Mouse (Mus musculus) thymus, adult 2 months (tissue): Measurements from ENCODE around the gene Morc3. TPM values are rescaled to one million over a fixed set of nuclear protein-coding genes. Genes with fewer than 3 reads are reported as not detected.

Experiments used
- DNase-seq: peaks from one replicate; pipeline ENCODE4 v3.0.0; 2021
- H3K27ac ChIP-seq: fragments of 200-500 bp; 2 replicates; pipeline ENCODE4 v1.5.1; 2012; ENCODE audit warnings: low read length, control low read depth; ENCODE audit not compliant: control insufficient read depth, insufficient read depth
- H3K27me3 ChIP-seq: fragments of 200-500 bp; 2 replicates; pipeline ENCODE4 v1.6.1; 2012; ENCODE audit warnings: mild to moderate bottlenecking, low read length, moderate library complexity, mixed read lengths; ENCODE audit not compliant: control insufficient read depth, insufficient read depth
- H3K36me3 ChIP-seq: fragments of 200-500 bp; 2 replicates; pipeline ENCODE4 v1.6.1; 2012; ENCODE audit warnings: mild to moderate bottlenecking, low read length, moderate library complexity; ENCODE audit not compliant: control insufficient read depth, insufficient read depth
- H3K4me1 ChIP-seq: fragments of 200-500 bp; replicated peaks from 2 replicates; pipeline ENCODE4 v1.6.1; 2012; ENCODE audit warnings: low read length; ENCODE audit not compliant: control insufficient read depth, insufficient read depth
- H3K4me3 ChIP-seq: fragments of 200-500 bp; 2 replicates; pipeline ENCODE4 v1.5.1; 2012; ENCODE audit warnings: mild to moderate bottlenecking, low read length, control low read depth, moderate library complexity; ENCODE audit not compliant: control insufficient read depth, insufficient read depth
- CTCF ChIP-seq: fragments of 200-500 bp; IDR thresholded peaks from 2 replicates; pipeline ENCODE4 v1.5.1; 2012; ENCODE audit warnings: mild to moderate bottlenecking, control low read depth, low read length, moderate library complexity, borderline replicate concordance; ENCODE audit not compliant: control insufficient read depth, poor library complexity, insufficient read depth; ENCODE audit errors: extremely low read depth
- POLR2A ChIP-seq: fragments of 200-500 bp; IDR thresholded peaks from 2 replicates; pipeline ENCODE4 v1.6.1; 2012; ENCODE audit warnings: mild to moderate bottlenecking, low read length, control low read depth, moderate library complexity; ENCODE audit not compliant: control insufficient read depth, poor library complexity, insufficient read depth; ENCODE audit errors: extremely low read depth
- WGBS: fragments of 180-500 bp; shearing (Covaris S2); methylation state at CpG from one replicate; pipeline ENCODE4 v1.1.7; 2018; 5-methylcytosine and 5-hydroxymethylcytosine counted together
- polyA plus RNA-seq: library from polyadenylated mRNA; depleted of rRNA; stranded (reverse); fragments of >200 nt; gene quantifications from 2 replicates; pipeline ENCODE4 v1.2.3, GENCODE M21; 2012

Gene Morc3
- polyA plus RNA-seq, 1 experiment, result 17.4 TPM

DNA sequence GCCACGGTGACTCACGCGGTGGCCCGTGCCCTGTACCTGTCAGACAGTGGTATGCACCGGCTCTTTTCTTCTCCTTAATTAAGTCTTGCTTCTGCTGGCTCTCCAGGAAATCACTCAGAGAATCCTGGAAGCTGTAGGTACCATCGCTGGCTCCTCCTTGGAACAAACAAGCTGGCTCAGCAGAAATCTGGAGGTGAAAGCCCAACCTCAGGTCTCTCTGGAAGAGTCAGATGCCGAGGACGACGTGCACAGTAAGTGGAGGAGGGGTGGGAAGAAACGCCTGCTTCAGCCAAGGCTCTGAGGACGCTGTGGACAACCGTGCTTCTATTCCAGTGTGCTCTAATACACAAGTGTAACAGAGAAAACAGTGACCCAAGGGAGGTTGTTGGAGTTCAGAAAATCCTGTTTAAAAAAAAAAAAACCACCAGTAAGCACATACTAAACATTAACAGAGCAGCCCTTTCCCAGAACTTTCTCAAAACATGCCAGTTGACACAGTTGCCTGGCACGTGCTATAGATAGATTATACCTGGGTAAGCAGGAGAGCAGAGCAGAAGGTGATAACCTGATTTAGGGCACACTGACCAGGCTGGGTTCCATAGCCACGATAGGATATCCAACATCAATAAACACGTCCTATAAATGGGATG, 38.8 kb upstream of the Morc3 start:
- Histone ChIP-seq H3K4me3 (no peak overlapping the region), H3K27me3 (no peaks in the 10 kb centered on the region), H3K4me1 (peaks cover 15% of the 10 kb centered on the region), H3K27ac (no peak overlapping the region), H3K36me3 (no peaks in the 10 kb centered on the region)
- DNase-seq, result no peak
- no peak for TF ChIP-seq POLR2A
- TF ChIP-seq CTCF, result no peak
- WGBS, result 94% methylated on average over 15 of the region's 15 CpGs

GRCm38 (mm10) chr16:93794845-93795244, 37.1 kb upstream of the Morc3 start:
- H3K27me3 ChIP-seq, result no peaks in the 10 kb centered on the region
- whole genome bisulfite sequencing, result 94% methylated on average over 5 of the region's 5 CpGs
- H3K27ac ChIP-seq, result no peak overlapping the region
- no peaks in the 10 kb centered on the region for H3K36me3 ChIP-seq
- TF ChIP-seq POLR2A (no peak), CTCF (no peak)
- H3K4me3 ChIP-seq, result no peak overlapping the region
- no peak for DNase-seq
- H3K4me1 ChIP-seq, result peaks cover 9% of the 10 kb centered on the region

DNA sequence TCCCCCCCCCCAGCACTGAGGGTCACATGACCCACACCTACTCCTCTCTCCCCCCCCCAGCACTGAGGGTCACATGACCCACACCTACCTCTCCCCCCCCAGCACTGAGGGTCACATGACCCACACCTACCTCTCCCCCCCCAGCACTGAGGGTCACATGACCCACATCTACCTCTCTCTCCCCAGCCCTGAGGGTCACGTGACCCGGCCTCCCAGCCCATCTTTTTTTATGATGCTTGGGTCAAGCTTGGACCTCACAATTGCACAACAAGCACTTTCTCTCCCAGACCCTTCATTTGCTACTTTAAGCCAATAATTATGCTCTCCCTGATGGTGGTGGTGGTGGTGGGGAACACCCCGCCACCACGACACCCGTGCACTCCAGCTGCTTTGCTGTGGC, 36.5 kb upstream of the Morc3 start:
- no peak for DNase-seq
- Histone ChIP-seq H3K4me1 (peaks cover 9% of the 10 kb centered on the region), H3K4me3 (no peak overlapping the region), H3K36me3 (no peaks in the 10 kb centered on the region), H3K27me3 (no peaks in the 10 kb centered on the region), H3K27ac (no peak overlapping the region)
- WGBS, result 60% methylated on average over 5 of the region's 5 CpGs
- TF ChIP-seq POLR2A (no peak), CTCF (no peak)

- Histone ChIP-seq H3K36me3 (no peaks in the 10 kb centered on the region; the same call in 1 of the 2 replicates), H3K27ac (no peak overlapping the region), H3K27me3 (no peaks in the 10 kb centered on the region), H3K4me3 (no peak overlapping the region), H3K4me1 (peaks cover 9% of the 10 kb centered on the region)
- DNase-seq, result no peak
- no peak for TF ChIP-seq POLR2A
- TF ChIP-seq CTCF, result no peak
- WGBS, result 91% methylated on average over 12 of the region's 12 CpGs
These were observed 34.7 kb upstream of the Morc3 start for GRCm38 (mm10) chr16:93797021-93797840.

GRCm38 (mm10) chr16:93797841-93798492, 34.0 kb upstream of the Morc3 start:
- no peaks in the 10 kb centered on the region for H3K27me3 ChIP-seq
- TF ChIP-seq POLR2A (no peak), CTCF (no peak)
- no peak overlapping the region for H3K4me3 ChIP-seq
- no peak overlapping the region for H3K27ac ChIP-seq
- WGBS, result 96% methylated on average over 11 of the region's 11 CpGs
- no peak for DNase-seq
- peaks cover 9% of the 10 kb centered on the region for H3K4me1 ChIP-seq
- H3K36me3 ChIP-seq, result no peaks in the 10 kb centered on the region; the same call in 1 of the 2 replicates

DNA sequence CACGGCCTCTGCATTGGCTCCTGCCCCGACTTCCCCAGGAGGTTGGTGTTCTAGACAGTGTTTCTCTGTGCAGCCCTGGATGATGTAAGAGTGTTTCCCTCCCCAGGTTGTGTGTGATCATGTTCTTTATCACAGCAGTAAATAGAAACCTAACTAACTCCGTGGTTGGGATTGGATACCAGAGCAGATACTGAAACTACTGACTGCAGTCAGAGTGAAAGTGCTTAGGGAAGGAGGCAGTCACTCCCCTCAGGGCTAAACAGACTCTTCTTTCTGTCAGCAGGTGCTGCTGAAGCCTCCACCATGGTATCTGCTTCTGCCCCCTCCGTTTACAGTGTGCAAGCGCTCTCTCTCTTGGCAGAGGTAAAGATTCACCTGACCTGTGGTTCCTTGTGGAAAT, 33.3 kb upstream of the Morc3 start:
- Histone ChIP-seq H3K4me3 (no peak overlapping the region), H3K27me3 (no peaks in the 10 kb centered on the region), H3K36me3 (no peaks in the 10 kb centered on the region; the same call in 1 of the 2 replicates), H3K27ac (peak overlapping the region; percentile 7; the same call in 1 of the 2 replicates), H3K4me1 (peaks cover 9% of the 10 kb centered on the region)
- no peak for DNase-seq
- TF ChIP-seq POLR2A, result no peak
- TF ChIP-seq CTCF, result no peak
- 63% methylated on average over 5 of the region's 5 CpGs for WGBS
